Mouse (Mus musculus) c-Kit-positive CD71-positive TER-119-negative erythroid progenitor cells, embryonic 14.5 days (primary cell): ENCODE results near the gene Fto.

Experiments used
- DNase-seq: peaks from one replicate; pipeline ENCODE4 v3.0.0-alpha.2; 2013; ENCODE audit warnings: low read depth

Gene Fto

DNA sequence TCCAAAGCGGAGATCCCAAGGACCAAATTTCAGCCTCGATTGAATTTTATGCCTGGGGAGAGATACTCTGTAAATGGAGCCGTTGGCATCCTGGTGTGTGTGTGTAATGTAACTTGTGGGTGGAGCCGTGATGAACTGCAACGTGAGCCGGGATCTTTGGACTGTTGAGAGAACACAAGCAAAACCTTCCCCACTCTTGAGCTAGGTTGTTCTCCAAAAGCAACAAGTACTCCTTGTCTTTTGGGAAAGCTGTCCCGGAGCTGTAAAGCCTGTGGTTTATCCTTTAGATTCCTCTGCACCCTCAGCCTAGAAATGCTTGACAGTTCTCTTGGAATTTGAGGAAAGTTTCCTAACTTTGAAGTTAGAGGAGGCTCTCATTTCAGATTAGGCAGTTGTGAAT is 78.9 kb downstream of the Fto start:
- no peak for DNase-seq

DNA sequence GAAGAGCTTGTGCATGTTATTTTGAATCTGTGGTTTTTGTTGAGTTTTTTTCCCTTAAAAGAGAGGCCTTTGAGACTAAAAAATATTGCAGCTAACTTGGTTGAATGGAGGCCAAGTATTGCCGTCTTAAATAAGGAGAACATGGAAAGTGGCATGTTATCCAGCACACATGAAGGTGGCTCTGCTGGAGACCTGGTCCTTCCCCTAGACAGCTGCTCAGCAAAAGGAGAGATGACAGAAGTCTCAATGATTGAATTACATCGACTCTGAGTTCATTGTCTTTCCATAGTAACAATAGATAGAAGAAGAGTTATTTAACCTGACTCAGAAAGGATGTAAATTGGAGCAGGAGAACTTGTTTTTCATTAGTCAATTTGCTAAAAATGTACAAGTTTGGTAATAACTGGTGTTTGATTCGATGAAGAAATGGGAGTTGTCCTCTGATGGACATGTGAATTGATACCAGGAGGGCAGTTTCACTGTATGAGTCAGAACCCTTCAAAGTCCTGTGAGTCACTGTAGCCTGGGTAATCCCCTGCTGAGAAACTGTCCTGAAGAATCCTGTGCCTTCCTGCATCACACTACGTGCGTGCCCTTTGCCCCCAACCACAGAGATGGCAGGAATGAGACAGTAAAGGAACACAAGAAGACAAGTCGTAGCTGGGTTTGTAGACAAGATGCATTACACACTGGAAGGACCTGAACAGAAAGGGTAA is 82.2 kb downstream of the Fto start:
- DNase-seq = no peak

DNA sequence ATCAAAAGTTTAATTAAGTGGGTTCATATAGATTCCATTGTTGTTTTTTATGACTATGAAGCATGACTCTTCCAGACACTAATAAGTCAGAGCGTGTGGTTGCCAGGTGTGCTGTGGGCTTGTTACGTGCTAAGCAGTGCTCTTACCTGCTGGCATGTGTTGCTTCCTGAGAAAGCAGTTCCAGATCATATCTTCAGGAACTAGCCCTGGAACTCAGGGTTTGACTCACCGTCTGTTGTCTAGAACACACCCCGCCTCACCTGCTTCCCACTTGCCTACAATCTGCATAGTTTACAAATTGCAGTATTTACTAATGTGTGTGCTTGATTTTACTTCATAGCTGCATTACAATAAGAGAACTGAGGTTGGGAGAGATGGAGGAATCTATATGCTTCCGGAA is 84.7 kb downstream of the Fto start:
- no peak for DNase-seq

DNA sequence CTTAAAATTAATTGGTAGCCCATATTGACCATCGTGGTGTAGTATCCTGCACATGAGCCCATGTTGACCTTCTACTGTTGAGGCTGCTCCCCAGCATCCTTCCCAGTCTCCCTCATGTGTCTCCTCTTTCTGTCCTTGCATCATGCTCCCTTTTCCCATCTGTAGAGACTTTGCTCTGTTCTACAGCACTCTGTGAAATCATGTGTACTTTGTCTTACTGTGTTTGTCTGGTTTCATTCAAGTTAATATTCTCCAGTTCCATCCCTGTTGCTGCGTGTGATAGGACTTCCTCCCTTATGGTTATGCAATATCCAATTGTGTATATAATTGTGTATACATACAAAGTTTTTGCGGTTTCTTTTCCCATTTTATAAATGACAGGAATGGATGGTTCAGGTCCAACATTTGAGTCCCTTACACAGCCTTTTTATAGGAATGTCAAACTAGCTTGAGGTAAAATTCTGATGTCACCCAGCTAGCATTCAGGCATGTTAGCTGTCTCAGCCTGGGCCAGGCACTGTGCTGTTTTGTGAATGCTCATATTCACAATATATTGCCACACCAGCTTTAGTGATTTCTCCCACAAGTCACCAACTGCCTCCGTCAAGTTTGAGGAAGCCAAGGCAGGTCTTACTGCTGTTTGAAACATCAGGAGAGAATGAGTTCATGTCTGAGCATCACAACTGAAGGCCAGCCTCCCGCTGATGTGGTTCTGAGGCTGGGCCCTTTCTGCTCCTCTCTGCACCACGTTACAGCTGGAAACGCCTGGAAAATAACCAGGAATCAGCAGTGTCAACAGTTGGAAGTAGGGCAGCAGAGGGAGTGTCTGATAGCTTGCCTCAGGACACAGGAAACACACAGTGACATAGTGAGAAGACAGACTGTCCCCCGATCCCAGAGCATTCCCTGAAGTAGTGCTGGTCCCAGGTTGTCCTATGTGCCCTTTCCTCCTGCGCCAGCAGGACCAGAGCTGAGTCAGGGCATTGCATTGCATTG is 90.0 kb downstream of the Fto start:
- DNase-seq = no peak

DNA sequence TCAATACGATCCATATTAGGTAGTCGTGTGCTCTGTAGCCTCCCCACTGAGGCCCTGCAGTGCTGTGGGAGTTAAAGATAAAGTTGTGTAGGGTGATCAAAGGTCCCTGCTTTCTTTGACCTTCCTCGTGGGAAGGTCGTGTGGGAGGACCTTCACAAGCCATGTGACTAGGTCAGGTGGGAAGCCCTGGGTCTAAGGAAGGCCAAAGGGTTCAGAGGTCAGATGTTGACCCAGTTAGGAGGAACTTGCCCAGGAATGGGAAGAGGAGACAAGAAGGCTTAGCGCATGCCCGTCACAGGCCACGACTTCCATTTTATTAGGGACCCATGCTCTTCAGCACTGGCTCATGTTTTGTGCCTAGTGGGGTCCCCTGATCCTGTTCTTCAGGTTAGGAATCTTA is 91.0 kb downstream of the Fto start:
- no peak for DNase-seq

- DNase-seq = no peak
Observed at GRCm38 (mm10) chr8:91405099-91405498, 91.8 kb downstream of the Fto start.

- DNase-seq = no peak
Observed at GRCm38 (mm10) chr8:91406624-91407290, 93.4 kb downstream of the Fto start.

GRCm38 (mm10) chr8:91407880-91408279 is 94.6 kb downstream of the Fto start:
- no peak for DNase-seq

DNA sequence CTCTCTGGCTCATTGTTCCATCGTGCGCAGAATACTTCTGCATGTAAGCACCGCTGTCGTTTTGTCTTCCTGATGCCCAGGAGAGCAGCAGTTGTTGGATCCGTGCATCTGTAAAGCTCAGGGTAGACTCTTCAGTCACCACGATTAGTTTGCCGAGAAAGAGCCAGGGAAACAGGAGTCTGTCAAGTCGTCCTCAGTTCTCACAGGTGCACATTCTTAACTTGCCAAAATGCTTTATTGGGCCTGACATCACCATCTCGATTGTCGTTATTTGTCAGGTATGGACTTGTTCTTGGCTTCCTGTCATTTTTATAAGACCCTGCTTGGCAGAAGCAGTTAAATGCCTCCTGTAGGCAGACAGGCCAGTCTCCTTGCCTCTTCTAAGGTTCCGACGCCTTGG is 96.7 kb downstream of the Fto start:
- DNase-seq = no peak

DNA sequence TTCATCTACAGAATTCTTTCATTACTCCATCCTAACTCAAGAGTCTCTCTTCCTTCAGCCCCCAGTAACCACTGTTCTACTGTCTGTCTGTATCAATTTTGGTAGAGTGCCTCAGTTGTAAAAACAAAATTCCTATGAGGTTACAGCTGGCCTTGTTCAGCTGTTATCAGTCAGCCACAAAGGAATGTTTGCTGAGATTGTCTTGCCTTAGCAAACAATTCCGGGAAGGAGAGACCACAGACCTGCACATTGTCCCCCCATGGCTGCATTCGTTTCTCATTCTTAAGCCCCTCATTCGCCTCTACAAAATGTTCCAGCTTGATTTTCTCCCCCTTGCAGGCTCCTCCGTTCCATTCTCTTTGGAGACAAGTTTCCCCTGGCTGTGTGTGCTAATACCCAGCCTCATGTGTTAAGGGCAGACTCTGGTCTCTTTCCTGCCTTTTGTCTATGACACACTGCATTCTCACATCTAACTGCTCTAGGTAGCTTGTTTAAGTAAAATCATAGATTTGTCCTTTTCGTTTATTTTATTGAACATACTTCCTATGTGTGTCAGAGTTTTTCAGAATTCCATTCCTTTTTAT is 111.3 kb downstream of the Fto start:
- DNase-seq = no peak

GRCm38 (mm10) chr8:91425251-91425866 is 112.0 kb downstream of the Fto start:
- DNase-seq = no peak

- no peak for DNase-seq
Observed at GRCm38 (mm10) chr8:91426496-91426895, 113.2 kb downstream of the Fto start.

- no peak for DNase-seq
Observed at GRCm38 (mm10) chr8:91430333-91430940, 117.1 kb downstream of the Fto start.

GRCm38 (mm10) chr8:91436036-91436435 is 122.7 kb downstream of the Fto start:
- no peak for DNase-seq

DNA sequence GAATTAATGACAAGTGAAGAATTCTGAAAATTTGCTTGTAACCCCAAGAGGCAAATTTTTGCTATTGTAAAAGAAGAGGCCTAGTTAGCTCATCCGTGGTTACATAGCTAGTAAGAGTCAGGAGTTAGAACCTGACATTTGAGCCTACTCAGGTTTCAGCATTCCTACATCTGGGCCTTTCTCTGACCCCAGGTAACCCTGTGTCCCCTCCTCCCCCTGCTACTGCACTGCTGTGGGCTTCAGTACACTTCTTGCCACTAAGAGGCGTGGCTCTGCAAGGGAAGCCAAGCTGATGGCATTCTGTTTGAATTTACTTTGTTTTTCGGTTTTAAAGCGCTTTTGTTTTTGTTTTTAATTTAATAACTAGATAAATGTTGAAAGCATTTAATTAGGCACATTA is 130.6 kb downstream of the Fto start:
- DNase-seq = no peak

- no peak for DNase-seq
Observed at GRCm38 (mm10) chr8:91444636-91445410, 131.5 kb downstream of the Fto start.

DNA sequence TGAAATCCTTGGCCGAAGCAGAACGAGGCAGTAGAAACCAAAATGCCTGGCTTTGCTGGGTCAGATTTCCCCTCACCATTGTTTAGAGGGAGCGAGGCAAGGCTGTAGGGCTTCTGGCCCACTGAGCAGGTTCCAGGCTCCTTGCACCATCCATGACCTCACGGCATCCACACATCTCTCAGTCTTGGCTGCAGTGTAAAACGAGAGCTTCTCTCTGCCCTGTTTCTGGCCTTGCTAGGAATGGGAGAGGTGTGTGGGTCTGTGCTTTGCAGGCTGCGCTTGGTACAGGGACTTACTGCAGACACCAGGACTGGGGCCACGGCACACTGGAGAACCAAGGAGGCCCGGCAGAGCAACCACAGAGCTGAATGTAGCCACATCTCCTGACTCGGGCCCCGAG is 132.2 kb downstream of the Fto start:
- DNase-seq = no peak

DNA sequence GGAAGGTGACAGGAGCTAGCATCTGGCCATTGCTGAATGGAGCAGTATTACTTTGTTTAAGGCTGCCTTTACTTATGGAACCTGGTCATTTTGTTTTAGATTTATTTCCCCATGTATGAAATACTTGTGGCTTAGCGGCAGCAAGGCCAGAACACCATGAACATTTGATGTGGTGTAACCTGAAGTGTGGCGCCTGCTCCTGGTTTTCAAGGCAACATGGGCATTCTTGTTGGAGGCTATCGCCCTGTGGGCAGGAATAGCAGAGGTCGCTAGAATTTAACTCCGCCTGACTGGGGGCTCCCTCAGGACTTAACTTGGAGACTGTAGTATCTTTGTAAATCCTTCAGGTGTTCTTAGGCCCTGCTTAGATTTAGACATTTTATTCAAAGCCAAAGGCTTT is 132.7 kb downstream of the Fto start:
- DNase-seq = no peak

- DNase-seq = no peak
Observed at GRCm38 (mm10) chr8:91448667-91449329, 135.5 kb downstream of the Fto start.

- no peak for DNase-seq
Observed at GRCm38 (mm10) chr8:91454926-91455325, 141.6 kb downstream of the Fto start.
